Mouse (Mus musculus) cerebellum, postnatal 25 days (tissue): Measurements from ENCODE around the gene Bnipl.
"Not testable (repeated sequence)": the region's sequence is repeated elsewhere in the genome, so short reads cannot be mapped to it uniquely, and the experiment has no call there.

ENCODE experiments used
- DNase-seq, 2 experiments: peaks; one replicate each; pipeline ENCODE4 v3.0.0; 2021; ENCODE audit warnings: mixed read lengths in 2 of 2

Bnipl gene

DNA sequence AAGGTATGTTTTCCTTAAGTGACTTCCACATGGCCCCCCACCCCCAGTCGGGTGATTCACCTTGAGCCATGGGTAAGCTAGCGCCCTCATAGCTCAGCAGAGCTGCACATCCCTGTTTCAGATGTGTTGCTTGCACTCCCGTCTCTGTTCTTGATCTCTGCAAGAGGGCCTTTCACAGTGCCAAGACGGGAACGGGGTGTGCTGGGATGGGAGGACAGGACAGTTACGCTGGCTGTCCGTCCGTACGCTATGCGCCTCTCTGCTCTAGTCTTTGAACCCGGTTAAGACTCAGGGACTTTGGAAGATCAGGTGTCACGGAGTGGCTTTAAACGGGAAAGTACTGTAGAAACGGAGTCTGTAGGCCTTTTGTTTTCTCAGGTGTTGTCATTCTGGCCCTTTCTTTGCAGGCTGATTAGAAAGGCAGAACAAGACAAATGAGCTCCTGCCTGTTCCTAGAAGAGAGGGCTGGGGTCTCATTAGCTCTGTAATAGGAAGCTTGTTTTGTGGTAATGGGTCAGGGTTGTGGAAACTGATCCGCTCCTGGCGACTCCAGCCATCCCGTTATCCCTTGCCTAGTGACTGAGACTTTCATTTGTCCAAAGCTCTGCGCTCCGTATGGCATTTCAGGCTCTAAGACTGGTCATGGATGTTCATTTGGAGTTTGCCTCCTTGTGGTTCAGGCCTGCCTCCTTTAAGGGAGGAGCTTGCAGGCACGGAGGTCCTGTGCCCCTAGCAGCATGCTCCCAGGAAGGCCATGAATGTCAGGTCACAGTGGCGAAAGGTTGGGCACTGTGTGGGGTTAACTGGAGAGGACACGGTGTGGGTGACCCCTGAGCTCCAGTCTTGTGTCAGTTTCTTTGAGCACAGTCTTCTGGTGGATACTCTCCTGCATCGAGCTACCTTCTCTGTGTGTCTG is 15.3 kb downstream of the Bnipl start:
- no peak for DNase-seq

DNA sequence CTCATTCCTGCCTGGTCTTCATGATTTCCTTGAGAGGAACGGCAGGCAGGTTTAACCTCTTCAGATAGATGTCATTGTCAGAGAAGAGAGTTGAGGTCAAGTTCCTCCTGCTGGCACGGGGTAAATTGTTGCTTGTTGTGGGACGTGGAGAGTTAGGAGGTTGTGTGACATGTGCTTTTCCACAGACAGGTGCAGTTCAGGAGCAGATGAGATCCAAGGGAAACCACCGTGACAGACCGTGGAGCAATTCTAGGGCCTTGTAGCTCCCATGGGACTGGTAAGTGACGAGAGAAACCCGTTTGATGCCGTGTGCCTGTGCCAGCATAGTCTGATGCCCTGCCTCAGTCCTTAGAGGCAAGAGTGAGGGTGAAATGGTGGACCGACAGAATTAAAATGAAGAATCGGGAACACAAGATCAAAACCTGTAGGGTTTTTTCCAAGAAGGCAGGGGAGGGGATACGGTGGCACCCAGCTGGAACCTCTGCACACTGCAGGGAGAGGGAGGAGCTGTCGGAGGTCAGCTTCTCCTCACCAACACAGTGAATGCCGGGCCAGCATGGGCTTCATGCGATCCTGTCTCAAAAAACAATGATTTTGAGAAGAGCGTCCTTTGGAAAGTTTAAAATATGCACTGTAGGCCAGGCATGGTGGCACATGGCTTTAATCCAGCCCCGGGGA is 17.6 kb downstream of the Bnipl start:
- no peak for DNase-seq

DNA sequence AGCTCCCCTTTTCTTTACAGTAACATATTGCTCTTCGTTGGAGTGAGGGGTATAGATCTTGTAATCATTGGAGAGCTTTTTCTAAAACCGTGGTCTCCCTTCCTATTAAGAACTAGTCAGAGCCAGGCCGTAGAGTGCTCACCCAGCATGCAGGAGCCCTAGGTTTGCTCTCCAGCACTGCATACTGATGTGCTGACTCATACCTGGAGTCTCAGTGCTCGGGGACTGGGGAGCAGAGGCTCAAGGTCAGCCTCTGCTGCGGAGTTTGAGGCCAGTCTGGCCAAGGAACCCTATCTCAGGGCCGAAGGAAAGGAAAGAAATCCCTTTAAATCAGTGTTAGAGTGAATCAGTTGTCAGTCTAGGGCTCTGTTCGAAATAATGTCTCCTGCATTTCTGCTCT is 18.2 kb downstream of the Bnipl start:
- no peak for DNase-seq

DNA sequence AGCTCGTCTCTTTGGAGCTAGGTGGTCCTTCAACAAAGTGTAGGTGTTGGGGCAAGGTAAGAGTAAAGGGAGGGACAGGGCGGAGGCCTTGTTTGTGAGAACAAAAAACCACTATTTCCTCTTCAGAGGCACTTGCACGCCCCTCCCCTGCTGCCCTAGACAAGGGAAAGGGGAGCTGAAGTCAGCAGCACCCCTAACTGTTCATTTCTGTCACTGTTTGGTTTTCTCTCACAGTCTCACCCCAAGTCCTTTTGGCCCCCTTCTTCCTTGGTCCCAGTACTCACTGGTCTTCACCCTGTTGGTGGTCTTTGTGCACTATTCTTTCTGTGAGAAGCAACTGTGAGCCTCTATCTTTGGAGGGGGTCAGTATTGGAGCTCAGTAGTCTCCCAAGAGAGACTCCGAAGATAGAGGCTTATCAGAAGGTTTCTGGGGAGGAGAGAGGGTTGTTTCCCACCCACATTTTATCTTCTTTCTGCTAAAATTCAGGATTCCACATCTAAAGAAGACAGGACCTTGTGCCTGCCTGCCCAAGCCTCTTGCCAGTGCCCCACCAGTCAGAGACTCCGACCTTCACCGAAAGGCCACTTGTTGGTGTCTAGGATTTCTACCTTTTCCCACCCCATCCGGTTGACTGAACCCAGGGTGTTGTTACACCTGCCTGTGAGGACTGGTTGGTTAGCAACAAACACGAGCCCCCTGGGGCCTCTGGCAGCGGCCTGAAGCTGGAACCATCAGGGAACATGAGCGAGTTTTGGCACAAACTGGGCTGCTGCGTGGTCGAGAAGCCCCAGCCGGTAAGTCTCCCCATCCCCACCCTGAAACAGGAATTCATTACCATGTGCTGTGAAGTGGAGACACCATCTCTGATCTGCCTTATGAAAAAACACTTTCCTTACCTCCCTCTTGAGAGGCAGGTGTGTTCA is 19.4 kb downstream of the Bnipl start, which contains the start of gene Mllt11:
Gene Mllt11 (minus strand): TSS at position 874 of the 924 bp plus-strand sequence.
- no peak for DNase-seq

DNA sequence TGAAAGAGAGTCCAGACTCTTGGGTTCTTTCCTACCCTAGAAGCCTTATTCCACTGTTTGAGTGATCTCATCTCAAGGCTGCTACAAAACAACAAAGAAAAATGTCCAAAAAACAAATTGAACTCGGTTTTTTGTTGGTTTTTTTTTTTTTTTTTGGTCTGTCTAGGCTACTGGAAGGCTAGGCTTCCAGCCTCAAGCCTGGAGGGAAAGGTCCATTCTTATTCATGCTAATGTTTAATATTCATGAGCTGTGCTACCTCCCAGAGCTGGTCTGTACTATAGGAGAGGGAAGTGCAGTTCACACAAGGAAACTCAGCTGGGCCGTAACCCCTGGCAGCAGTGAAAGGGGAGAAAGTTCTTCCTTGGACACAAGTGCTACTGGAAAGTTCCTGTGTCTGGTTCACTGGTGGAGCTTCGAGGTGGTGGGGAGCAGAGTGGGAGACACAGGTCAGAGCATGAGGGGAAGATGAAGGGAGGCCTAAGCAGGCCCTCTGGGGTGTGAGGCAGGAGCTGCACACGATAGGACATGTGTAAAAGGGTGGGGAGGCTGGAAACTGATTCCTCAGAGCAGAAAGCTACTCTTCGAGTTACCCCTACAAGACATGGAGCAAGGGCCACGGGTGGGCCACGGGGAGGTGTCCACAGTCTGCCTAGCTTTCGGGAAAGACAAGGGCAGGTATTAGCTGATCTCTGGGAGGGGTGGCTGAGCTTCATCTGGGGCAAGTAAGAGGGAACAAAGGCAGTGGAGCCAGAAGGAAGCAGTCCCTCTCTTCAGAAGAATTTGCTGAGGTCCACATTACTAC is 20.3 kb downstream of the Bnipl start:
- no peak for DNase-seq

DNA sequence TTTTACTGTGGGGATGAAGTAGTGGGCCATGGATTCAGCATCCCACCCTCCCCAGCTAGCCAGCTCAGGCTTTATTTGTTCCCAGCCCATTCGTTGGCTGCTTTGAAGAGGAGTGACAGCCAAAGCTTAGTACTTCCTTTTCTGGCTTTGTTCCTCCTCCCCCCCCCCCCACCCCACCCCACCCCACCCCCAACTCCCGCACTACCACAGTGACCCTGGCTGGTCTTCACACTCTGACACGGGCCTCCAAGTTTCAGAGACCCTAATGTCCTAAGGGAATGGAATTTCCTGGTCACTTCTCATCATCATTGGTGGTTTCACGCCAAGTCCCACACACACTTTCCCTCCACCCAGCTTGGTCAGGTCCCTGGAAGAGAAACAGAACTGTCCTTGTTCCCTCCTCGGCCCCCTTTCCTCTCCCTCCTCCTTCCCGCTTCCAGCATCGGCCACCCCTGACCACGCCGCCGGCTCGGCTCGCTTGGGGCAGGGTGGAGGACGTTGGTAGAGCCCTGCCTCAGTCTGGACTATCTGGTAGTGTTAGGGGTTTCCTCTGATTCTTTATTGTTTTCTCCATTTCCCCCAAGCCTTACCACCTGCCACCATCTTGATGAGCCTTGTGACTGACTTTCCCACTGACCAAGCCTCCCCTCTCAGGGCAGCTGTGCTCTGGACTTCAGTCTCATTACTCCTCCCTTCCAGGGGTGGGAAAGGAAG is 21.1 kb downstream of the Bnipl start:
- DNase-seq: peak; percentile 47 to 58

DNA sequence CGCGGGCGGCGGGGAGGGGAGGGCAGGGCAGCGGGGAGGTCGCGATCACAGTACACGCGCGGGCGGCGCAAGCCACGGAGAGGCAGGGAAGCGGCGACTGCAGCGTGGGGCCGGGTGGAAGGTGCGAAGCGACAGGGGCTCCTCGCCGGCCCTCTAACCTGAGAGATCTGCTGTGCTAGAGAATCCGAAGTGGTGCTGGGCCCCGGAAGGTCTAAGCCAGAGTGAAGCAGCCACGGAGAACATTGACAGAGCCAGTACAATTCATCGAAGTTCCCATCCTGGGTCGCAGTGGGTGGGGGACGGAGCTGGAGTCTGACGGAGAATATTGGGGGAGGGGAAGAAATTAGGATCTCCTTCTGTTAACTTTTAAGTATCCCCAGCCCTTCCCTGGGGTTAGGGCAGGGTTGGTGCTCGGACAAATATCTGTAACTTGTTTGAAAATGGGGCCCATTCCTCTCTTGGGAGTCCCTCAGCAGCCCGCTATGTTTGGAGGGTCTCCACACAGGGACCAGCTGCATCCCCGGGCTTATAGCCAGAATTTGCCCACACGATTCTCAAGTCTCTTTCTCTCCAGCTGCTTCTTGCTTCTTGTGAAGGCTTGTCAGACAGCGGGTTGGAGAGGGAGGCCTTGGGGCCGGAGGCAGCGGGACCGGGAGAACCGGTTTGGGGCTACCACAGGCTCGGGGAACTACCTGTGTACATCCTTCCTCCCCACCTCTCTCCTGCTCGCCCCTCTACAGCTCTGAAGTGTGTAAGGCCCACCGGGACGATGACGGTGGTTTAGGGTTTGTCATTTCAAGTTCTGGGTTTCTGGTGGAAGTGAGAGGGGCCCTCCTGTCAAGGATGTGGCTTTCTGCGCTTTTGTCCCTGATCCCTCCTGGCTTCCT is 21.9 kb downstream of the Bnipl start:
- DNase-seq: peak; percentile 60 to 62

DNA sequence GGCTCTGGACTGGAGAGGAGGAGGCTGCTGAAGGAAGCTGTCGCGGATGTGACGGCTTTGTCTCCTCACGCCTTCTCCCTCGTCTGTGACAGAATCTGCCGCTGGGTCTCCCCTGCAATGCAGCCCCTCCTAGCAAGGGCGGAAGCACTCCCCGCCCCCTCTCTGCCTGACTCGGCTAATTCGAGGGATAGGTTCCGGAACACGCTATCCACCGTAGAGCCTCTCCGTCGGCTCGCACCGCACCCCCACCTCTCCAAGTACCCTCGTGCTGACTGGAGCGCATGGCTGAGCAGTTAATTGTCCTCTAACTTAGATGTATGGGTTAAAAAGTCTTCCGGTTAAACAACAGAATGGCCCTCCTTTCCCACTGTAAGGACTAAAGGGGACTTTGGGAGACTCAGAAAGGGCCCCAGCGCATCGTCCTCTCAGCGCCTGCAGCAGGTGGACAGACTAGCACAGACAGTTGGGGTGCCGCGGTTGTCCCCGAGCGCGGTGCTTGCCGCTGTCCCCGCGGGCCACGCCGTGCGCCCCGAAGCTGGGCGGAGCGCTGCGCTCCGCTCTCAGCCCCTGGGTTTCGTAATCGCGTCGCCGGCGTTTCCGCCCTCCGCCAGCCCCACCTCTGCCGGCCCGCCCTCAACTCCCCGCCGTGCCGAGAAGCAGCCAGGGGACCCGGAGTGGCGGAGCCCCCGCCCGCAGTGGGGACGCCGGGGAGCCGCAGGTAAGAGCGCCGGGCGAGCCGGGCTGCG is 22.7 kb downstream of the Bnipl start, which contains the start of gene Cdc42se1:
Gene Cdc42se1 (plus strand): TSS at position 585 of the 746 bp plus-strand sequence.
- peak; percentile 91 to 93 for DNase-seq

DNA sequence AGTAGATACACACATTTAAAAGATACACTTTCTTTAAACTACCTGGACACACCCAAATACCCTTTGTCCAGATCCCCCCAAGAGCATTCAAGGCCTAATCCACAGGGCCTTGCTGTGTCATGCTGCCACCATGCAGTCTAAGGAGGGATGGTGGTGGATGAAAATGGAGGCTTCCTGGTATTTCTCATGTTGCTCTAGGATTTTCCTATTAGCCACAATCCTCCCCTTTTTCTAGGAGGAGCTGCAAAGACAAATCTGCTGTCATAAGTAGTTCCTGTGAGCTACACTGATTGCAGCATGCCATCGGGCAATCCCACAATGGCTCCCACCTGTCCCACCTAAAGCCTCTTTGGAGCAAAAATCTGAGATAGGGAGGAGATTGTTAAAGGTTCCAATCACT is 23.8 kb downstream of the Bnipl start:
- no peak for DNase-seq

DNA sequence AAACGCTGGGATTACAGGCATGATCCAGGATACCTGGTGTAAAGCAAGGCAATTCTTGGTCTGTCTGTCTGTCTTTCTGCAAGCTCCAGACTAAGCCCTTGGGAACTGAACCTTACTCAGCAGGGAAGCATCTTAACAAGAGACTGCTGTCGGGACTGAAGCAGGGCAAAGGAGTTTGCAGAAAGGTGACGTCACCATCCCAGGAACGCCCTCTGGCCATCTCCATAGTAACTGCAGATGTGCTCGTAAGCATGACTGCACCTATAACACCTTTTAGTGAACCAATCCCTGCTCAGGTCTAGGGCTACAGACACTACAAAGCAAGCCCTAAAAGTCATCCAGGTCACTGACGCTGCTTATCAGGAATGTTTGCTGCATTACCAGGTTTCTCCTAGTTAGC is 26.7 kb downstream of the Bnipl start:
- no peak for DNase-seq

DNA sequence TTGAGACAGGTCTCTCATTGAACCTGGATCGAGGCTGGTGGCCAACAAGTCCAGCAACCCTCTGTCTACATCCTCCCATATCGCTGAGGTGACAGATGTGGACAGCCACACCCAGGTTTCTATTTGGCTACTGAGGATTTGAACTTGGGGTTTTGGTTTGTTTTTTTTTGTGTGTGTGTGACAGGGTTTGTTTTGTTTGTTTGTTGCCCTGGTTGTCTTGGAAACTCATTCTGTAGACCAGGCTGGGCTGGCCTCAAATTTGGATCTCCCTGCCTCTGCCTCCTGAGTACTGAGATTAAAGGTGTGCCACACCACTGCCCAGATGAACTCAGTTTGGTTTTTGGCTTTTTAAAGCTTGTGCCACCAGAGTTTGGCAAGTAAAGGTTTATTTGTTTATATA is 28.0 kb downstream of the Bnipl start:
- no peak for DNase-seq

DNA sequence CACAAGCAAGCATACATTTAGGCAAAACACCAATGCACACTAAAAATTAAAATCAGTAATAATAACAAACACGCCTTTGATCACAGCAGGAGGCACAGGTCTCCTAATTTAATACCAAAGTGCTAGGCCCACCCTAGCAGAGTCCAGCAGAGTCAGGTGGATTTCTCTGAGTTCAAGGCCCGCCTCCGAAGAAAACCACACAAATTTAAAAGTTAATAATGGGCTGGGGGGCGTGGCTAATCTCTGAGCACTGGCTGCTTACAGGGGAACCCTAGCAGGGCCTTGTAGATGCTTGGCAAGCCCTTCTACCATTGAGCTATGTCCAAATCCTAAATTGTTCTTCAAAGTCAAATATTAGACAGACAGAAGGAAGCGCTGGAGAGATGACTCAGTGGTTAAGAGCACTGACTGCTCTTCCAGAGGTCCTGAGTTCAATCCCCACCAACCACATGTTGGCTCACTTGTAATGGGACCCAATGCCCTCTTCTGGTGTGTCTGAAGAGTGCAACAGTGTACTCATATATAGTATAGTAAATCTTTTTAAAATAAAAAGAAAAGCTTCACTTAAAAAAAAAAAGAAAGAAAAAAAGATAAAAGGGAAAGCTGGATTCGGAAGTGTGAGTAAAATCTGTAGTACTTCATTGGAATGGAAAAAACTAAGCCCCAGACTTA is 32.4 kb downstream of the Bnipl start:
- DNase-seq: peak in 1 of 2 experiments; percentile 27

DNA sequence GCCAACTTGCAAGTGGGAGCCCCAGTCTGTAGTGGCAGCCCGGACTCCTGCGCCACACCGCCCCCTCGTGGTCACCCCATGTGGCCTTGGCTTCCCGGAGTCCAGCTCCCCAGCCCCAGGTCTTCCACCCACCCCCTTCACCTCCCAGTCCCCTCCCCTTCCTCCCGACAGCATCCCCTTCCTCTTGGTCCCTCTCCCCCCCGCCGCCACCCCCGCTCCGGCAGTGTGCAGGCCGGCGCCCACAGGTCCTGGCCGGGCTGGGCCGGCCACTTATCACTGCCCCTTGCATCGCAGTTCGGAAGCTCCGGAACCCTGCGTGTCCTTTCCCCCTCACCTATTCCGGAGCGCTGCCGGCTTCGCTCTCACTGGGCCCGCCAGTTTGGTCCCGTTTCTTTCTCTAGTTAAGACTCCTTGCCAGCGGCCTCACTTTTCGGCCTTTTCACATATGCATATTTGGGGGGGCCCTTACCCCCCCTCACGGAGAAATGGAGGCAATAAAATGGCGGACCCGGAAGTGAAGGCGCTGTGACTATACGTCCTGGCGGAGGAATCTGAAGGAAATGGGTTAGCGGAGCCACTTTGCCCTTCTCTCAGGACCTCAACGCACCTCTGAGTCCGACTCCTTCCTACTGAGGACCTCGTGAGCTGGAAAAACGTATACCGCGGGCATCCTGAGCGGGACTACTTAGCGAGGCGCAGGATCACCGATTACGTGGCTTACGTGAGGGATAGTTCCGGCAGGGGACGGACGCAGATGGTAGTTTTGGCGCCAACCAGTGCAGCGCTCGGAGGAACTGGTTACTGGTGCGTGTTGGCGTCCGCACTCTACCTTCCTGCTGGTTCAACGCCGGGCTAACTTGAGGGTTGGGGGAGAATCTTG is 33.5 kb downstream of the Bnipl start, which contains the start of gene Gabpb2:
Gene Gabpb2 (minus strand): TSS at position 662 of the 880 bp plus-strand sequence.
- DNase-seq: peak; percentile 95 to 97

DNA sequence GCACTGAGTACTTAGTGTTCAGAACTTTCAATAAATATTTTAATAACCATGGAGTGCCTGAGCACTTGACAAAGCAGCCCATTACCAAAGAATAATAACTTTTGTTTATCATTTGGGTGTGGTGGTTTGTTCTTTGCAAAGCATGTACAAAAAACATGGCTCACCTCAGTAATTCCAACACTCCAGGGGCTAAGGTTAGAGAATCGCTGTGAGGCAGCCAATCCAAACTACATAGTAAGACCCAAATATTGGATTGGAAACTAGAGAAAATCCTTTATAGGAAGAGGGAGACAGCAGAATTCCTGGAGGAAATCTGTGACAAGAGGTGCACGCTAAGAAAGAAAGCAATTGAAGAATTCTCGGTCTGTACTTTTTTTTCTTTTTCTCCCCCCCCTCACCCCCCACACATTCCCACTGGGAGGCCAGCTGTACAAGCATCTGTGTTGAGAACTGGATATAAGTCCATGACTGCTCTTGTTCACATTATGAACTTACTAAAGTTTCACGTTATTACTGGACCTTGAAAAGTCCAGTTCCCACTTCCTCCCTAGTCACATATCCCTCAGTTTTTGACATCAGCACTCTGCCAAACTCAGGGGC is 34.2 kb downstream of the Bnipl start:
- DNase-seq: no peak

DNA sequence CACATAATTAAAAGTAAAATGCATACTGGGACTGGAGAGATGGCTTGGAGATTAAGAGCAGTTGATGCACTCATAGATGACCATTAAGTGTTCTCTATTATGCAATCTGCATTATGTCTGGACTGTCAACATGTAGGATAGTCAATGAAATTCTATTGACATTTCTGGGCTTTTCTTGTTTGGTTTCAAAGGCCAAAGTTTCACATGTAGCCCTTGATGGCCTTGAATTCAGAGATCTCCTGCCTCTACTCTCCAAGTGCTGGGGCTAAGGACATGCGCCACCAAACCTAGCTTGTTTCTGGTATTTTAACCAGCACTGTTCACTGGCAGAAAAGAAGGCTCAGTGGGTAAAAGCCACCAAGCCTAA is 37.4 kb downstream of the Bnipl start:
- DNase-seq: no peak

DNA sequence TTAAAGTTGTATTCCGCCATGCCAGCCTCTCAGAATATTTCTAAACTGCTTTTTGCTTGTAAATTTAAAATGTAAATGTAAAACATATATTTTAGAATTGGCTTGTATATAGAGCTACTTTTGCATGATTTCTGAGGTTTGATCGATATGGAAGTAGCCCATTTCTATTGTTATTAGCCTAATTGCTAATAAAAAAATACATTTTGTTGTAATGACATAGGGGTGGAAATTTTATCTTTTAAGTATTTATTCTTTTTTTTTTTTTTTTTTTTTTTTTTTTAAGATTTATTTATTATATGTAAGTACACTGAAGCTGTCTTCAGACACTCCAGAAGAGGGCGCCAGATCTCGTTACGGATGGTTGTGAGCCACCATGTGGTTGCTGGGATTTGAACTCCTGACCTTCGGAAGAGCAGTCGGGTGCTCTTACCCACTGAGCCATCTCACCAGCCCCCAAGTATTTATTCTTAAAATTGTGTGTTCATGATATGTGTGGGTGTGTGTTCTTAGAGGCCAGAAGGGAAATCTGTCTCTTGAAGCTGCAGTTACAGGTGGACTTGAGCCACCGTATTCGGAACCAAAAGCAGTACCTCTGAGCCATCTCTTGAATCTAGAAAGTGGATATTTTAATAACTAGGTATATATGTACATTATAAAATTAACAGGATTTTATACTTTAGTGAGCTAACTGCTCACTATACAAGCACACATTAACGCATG is 37.9 kb downstream of the Bnipl start:
- not testable (repeated sequence) for DNase-seq

DNA sequence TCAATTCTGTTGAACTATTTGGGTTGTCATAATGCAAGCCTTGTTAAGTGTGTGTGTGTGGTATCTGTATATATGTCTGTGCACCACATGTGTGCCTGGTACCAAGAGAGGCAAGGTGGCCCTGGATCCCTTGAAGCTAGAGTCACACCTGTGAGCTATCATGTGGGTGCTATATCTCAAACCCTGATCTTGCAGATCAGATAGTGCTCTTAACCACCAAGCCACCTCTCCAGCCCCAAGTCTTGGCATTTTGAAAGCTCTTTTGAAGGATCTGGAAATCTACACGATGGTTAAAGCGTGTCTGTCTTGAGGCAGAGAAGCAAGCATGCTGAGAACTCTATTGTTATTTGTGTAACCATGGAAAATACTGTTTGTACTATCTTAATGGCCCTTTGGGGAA is 40.4 kb downstream of the Bnipl start:
- DNase-seq: no peak
